8 mouse cellular contexts compared by ENCODE assay signal in genomic region chr6:125146148-125146547, GRCm38 (mm10). TPM values are rescaled to one million over a fixed set of nuclear protein-coding genes. Genes with fewer than 3 reads are reported as not detected.
A peak's percentile ranks its signal among the peaks of the same experiment; 100 is the strongest.
DNase-seq lines count a peak whose midpoint lies in the region; ATAC-seq and TF ChIP-seq lines count a peak whose summit lies in the region.

No protein-coding gene starts in this region.

- peak; percentile 46 to 52 for DNase-seq in frontal cortex, postnatal 36 days (ENCODE audit: low spot score in 2 of 2)
- DNase-seq in frontal cortex, postnatal 14 days (ENCODE audit: low spot score in 2 of 2) = no peak
- DNase-seq in spleen, adult 2 months (ENCODE audit: low read depth in 1 of 2, low spot score in 2 of 2) = no peak
- no peak for DNase-seq in spleen, postnatal 10 days (ENCODE audit: low spot score in 2 of 2)
- DNase-seq in limb, embryonic 14.5 days (ENCODE audit: low spot score) = no peak
- no peak for DNase-seq in layer of hippocampus, adult 9-10 months (ENCODE audit: low spot score)

- 54% methylated on average over 7 of the region's 7 CpGs for WGBS in spleen, adult 2 months
- WGBS in limb, embryonic 14.5 days = 44% methylated on average over 7 of the region's 7 CpGs
- WGBS in stomach, embryonic 16.5 days = 55% methylated on average over 7 of the region's 7 CpGs

- H3K9ac ChIP-seq in limb, embryonic 14.5 days (ENCODE audit: low read depth, low read length, severe bottlenecking) = peak overlapping the region; percentile 87
- H3K9ac ChIP-seq in stomach, embryonic 16.5 days (ENCODE audit: low read length) = peak overlapping the region; percentile 76

- no peaks in the 10 kb centered on the region for H3K27me3 ChIP-seq in spleen, adult 2 months (ENCODE audit: control insufficient read depth, insufficient read depth, low read length)
- no peaks in the 10 kb centered on the region for H3K27me3 ChIP-seq in limb, embryonic 14.5 days (ENCODE audit: control insufficient read depth, insufficient read depth, low read length)
- no peaks in the 10 kb centered on the region for H3K27me3 ChIP-seq in stomach, embryonic 16.5 days (ENCODE audit: control insufficient read depth, insufficient read depth, low read length)

- TF ChIP-seq POLR2A in spleen, adult 2 months (IDR thresholded peaks at IDR 0.05; ENCODE audit: low read depth, low read length) = no peak
- TF ChIP-seq POLR2A in limb, embryonic 14.5 days (IDR thresholded peaks at IDR 0.05; ENCODE audit: borderline replicate concordance, extremely low read depth, insufficient read depth, insufficient read length) = no peak

- H3K27ac ChIP-seq in spleen, adult 2 months (ENCODE audit: insufficient read depth, low read length) = peak overlapping the region; percentile 44
- peak overlapping the region; percentile 89; the same call in 1 of the 2 replicates for H3K27ac ChIP-seq in limb, embryonic 14.5 days (replicated peaks; ENCODE audit: low read depth, low read length)
- H3K27ac ChIP-seq in stomach, embryonic 16.5 days (ENCODE audit: low read length) = no peak overlapping the region; the same call in 1 of the 2 replicates

- TF ChIP-seq CTCF in spleen, adult 2 months (IDR thresholded peaks at IDR 0.05; ENCODE audit: extremely low read depth, insufficient read depth, insufficient read length, insufficient replicate concordance) = no peak

- peaks cover 17% of the 10 kb centered on the region; the same call in 1 of the 2 replicates for H3K4me1 ChIP-seq in spleen, adult 2 months (ENCODE audit: control insufficient read depth, insufficient read depth, insufficient read length)
- H3K4me1 ChIP-seq in limb, embryonic 14.5 days (ENCODE audit: control insufficient read depth, insufficient read depth, low read length) = peaks cover 20% of the 10 kb centered on the region
- H3K4me1 ChIP-seq in stomach, embryonic 16.5 days (ENCODE audit: control insufficient read depth, insufficient read depth, low read length) = peaks cover 18% of the 10 kb centered on the region

- H3K4me2 ChIP-seq in limb, embryonic 14.5 days (replicated peaks; ENCODE audit: low read depth, low read length, severe bottlenecking) = peak overlapping the region; percentile 90
- H3K4me2 ChIP-seq in stomach, embryonic 16.5 days (ENCODE audit: low read depth, low read length) = peak overlapping the region; percentile 77

- no peaks in the 10 kb centered on the region; the same call in 1 of the 2 replicates for H3K36me3 ChIP-seq in spleen, adult 2 months (ENCODE audit: control insufficient read depth, insufficient read depth, low read length)
- H3K36me3 ChIP-seq in limb, embryonic 14.5 days (ENCODE audit: control insufficient read depth, insufficient read depth, low read length) = peaks cover 42% of the 10 kb centered on the region
- H3K36me3 ChIP-seq in stomach, embryonic 16.5 days (ENCODE audit: control insufficient read depth, insufficient read depth, low read length) = peaks cover 16% of the 10 kb centered on the region; the same call in 1 of the 2 replicates

- H3K9me3 ChIP-seq in limb, embryonic 14.5 days (ENCODE audit: control insufficient read depth, low read length) = no peaks in the 10 kb centered on the region
- no peaks in the 10 kb centered on the region for H3K9me3 ChIP-seq in stomach, embryonic 16.5 days (replicated peaks; ENCODE audit: control insufficient read depth, low read length)

- ATAC-seq in limb, embryonic 14.5 days (ENCODE audit: low FRiP score, low read depth) = no peak
- no peak for ATAC-seq in stomach, embryonic 16.5 days (ENCODE audit: insufficient read depth, low FRiP score)
- no peak for ATAC-seq in megakaryocyte-erythroid progenitor cell, adult 5-6 weeks (replicated peaks; ENCODE audit: low FRiP score, low TSS enrichment, poor library complexity, severe bottlenecking)

- H3K4me3 ChIP-seq in spleen, adult 2 months (ENCODE audit: extremely low read depth, insufficient read depth, insufficient read length) = peak overlapping the region; percentile 91; the same call in 1 of the 2 replicates
- H3K4me3 ChIP-seq in limb, embryonic 14.5 days (replicated peaks; ENCODE audit: low read length) = peak overlapping the region; percentile 71
- peak overlapping the region; percentile 70 for H3K4me3 ChIP-seq in stomach, embryonic 16.5 days (replicated peaks; ENCODE audit: low read length)

RNA-seq across cellular contexts. Expression of gene Iffo1, which starts 1.1 kb away (rescaled TPM):
- 58.0 and 66.8 TPM in 2 replicates for polyA plus RNA-seq in spleen, adult 2 months (2012; rRNA removed)
- polyA plus RNA-seq in limb, embryonic 14.5 days (2012; rRNA removed) = 64.7 and 78.6 TPM in 2 replicates
- 25.9 and 34.1 TPM in 2 replicates for polyA plus RNA-seq in limb, embryonic 14.5 days (2014; fragmentation: Nextera tagmentation; extraction: Ambion mirVana)
- 6.0 and 8.8 TPM in 2 replicates for polyA plus RNA-seq in stomach, embryonic 16.5 days (2015; fragmentation: Nextera tagmentation; extraction: Ambion mirVana)
- total RNA-seq in megakaryocyte-erythroid progenitor cell, adult 5-6 weeks (2014; fragmentation: Nextera tagmentation) = 18.3 and 22.7 TPM in 2 replicates
- 10.3 and 12.8 TPM in 2 replicates for total RNA-seq in megakaryocyte-erythroid progenitor cell, adult 5-6 weeks (2017)

RNA-seq across cellular contexts. Expression of gene Nop2, which starts 14.4 kb away (rescaled TPM):
- 14.0 and 16.2 TPM in 2 replicates for polyA plus RNA-seq in spleen, adult 2 months (2012; rRNA removed)
- 43.7 and 48.5 TPM in 2 replicates for polyA plus RNA-seq in limb, embryonic 14.5 days (2012; rRNA removed)
- 54.2 TPM in 2 replicates for polyA plus RNA-seq in limb, embryonic 14.5 days (2014; fragmentation: Nextera tagmentation; extraction: Ambion mirVana)
- 56.6 and 57.9 TPM in 2 replicates for polyA plus RNA-seq in stomach, embryonic 16.5 days (2015; fragmentation: Nextera tagmentation; extraction: Ambion mirVana)
- 92.2 and 114 TPM in 2 replicates for total RNA-seq in megakaryocyte-erythroid progenitor cell, adult 5-6 weeks (2014; fragmentation: Nextera tagmentation)
- total RNA-seq in megakaryocyte-erythroid progenitor cell, adult 5-6 weeks (2017) = 108 and 125 TPM in 2 replicates

RNA-seq across cellular contexts. Expression of gene Gapdh, which starts 20.1 kb away (rescaled TPM):
- 1,160 and 1,333 TPM in 2 replicates for polyA plus RNA-seq in spleen, adult 2 months (2012; rRNA removed)
- polyA plus RNA-seq in limb, embryonic 14.5 days (2012; rRNA removed) = 3,758 and 4,454 TPM in 2 replicates
- 1,656 and 1,691 TPM in 2 replicates for polyA plus RNA-seq in limb, embryonic 14.5 days (2014; fragmentation: Nextera tagmentation; extraction: Ambion mirVana)
- polyA plus RNA-seq in stomach, embryonic 16.5 days (2015; fragmentation: Nextera tagmentation; extraction: Ambion mirVana) = 1,523 and 1,787 TPM in 2 replicates
- 900 and 1,346 TPM in 2 replicates for total RNA-seq in megakaryocyte-erythroid progenitor cell, adult 5-6 weeks (2014; fragmentation: Nextera tagmentation)
- 535 and 806 TPM in 2 replicates for total RNA-seq in megakaryocyte-erythroid progenitor cell, adult 5-6 weeks (2017)

RNA-seq across cellular contexts. Expression of gene Ncapd2, which starts 45.4 kb away (rescaled TPM):
- polyA plus RNA-seq in spleen, adult 2 months (2012; rRNA removed) = 84.6 and 110 TPM in 2 replicates
- polyA plus RNA-seq in limb, embryonic 14.5 days (2012; rRNA removed) = 250 and 270 TPM in 2 replicates
- 82.9 and 96.9 TPM in 2 replicates for polyA plus RNA-seq in limb, embryonic 14.5 days (2014; fragmentation: Nextera tagmentation; extraction: Ambion mirVana)
- polyA plus RNA-seq in stomach, embryonic 16.5 days (2015; fragmentation: Nextera tagmentation; extraction: Ambion mirVana) = 90.3 and 102 TPM in 2 replicates
- total RNA-seq in megakaryocyte-erythroid progenitor cell, adult 5-6 weeks (2014; fragmentation: Nextera tagmentation) = 285 and 384 TPM in 2 replicates
- total RNA-seq in megakaryocyte-erythroid progenitor cell, adult 5-6 weeks (2017) = 186 and 262 TPM in 2 replicates

RNA-seq across cellular contexts. Expression of gene Mrpl51, which starts 45.5 kb away (rescaled TPM):
- 21.2 and 29.4 TPM in 2 replicates for polyA plus RNA-seq in spleen, adult 2 months (2012; rRNA removed)
- polyA plus RNA-seq in limb, embryonic 14.5 days (2012; rRNA removed) = 56.5 and 75.0 TPM in 2 replicates
- polyA plus RNA-seq in limb, embryonic 14.5 days (2014; fragmentation: Nextera tagmentation; extraction: Ambion mirVana) = 189 and 199 TPM in 2 replicates
- polyA plus RNA-seq in stomach, embryonic 16.5 days (2015; fragmentation: Nextera tagmentation; extraction: Ambion mirVana) = 212 and 232 TPM in 2 replicates
- 163 and 194 TPM in 2 replicates for total RNA-seq in megakaryocyte-erythroid progenitor cell, adult 5-6 weeks (2014; fragmentation: Nextera tagmentation)
- total RNA-seq in megakaryocyte-erythroid progenitor cell, adult 5-6 weeks (2017) = 120 and 151 TPM in 2 replicates

Comparison
In these comparisons a context has a peak if more than half of its experiments do, and no peak if none do; other contexts are left out.
1. DNase-seq: peak in frontal cortex, postnatal 36 days (2 of 2); none in frontal cortex, postnatal 14 days (0 of 2), spleen, adult 2 months (0 of 2), spleen, postnatal 10 days (0 of 2), limb, embryonic 14.5 days (single experiment) and layer of hippocampus, adult 9-10 months (single experiment).
2. Peak in every context shown above with its lines, with median percentiles within 50 percentile points of each other: H3K4me3 ChIP-seq.